In genomic region chr15:79027291-79028205, GRCm38 (mm10) we compare ENCODE assay signal across 9 mouse cellular contexts. TPM values are rescaled to one million over a fixed set of nuclear protein-coding genes. Genes with fewer than 3 reads are reported as not detected.
DNase-seq lines count a peak whose midpoint lies in the region; ATAC-seq and TF ChIP-seq lines count a peak whose summit lies in the region.
"Had no signal": no experiment of that assay in that cellular context is flagged by ENCODE, and none has a peak within 500 bp of the region (broad histone marks: within the 10 kb centered on the region; RNA-seq: fewer than 3 reads in every experiment).

No protein-coding gene starts in this region.

- no peak for TF ChIP-seq POLR2A in MEL (IDR thresholded peaks at IDR 0.05; ENCODE audit: control insufficient read depth in 1 of 2, insufficient read depth in 1 of 2, low read depth in 1 of 2, low read length in 2 of 2, poor library complexity in 1 of 2)
- TF ChIP-seq POLR2A in limb, embryonic 14.5 days (IDR thresholded peaks at IDR 0.05; ENCODE audit: borderline replicate concordance, extremely low read depth, insufficient read depth, insufficient read length): no peak

- H3K79me2 ChIP-seq in MEL (ENCODE audit: control insufficient read depth, insufficient read depth, low read length, poor library complexity): peaks cover 7% of the 10 kb centered on the region; the same call in 1 of the 2 replicates

- TF ChIP-seq RAD21 in MEL (IDR thresholded peaks at IDR 0.05; ENCODE audit: low read depth, low read length): no peak

- peak overlapping the region; percentile 89 for H3K9ac ChIP-seq in MEL (ENCODE audit: control insufficient read depth, low read depth, low read length, poor library complexity, severe bottlenecking)
- peak overlapping the region; percentile 91 for H3K9ac ChIP-seq in embryonic facial prominence, embryonic 15.5 days
- peak overlapping the region; percentile 100 for H3K9ac ChIP-seq in hindbrain, embryonic 11.5 days (ENCODE audit: low read depth, low read length)
- H3K9ac ChIP-seq in limb, embryonic 14.5 days (ENCODE audit: low read depth, low read length, severe bottlenecking): peak overlapping the region; percentile 100
- peak overlapping the region; percentile 100 for H3K9ac ChIP-seq in neural tube, embryonic 12.5 days

- TF ChIP-seq CTCF in MEL (IDR thresholded peaks at IDR 0.05 in 2 of 3, conservative IDR thresholded peaks at IDR 0.05 in 1 of 3; ENCODE audit: control insufficient read depth in 1 of 3, insufficient read depth in 1 of 3, low read depth in 2 of 3, low read length in 3 of 3, poor library complexity in 1 of 3, severe bottlenecking in 1 of 3): no peak

- H3K4me1 ChIP-seq in MEL (ENCODE audit: control insufficient read depth in 1 of 2, insufficient read depth in 2 of 2, low read length in 2 of 2): peaks cover 0 to 17% of the 10 kb centered on the region in 2 experiments; a peak in 2 of 4 replicates
- H3K4me1 ChIP-seq in embryonic facial prominence, embryonic 15.5 days: peaks cover 32% of the 10 kb centered on the region
- peaks cover 5% of the 10 kb centered on the region for H3K4me1 ChIP-seq in hindbrain, embryonic 11.5 days (replicated peaks; ENCODE audit: control insufficient read depth, insufficient read depth, low read length)
- H3K4me1 ChIP-seq in limb, embryonic 14.5 days (ENCODE audit: control insufficient read depth, insufficient read depth, low read length): peaks cover 25% of the 10 kb centered on the region
- peaks cover 45% of the 10 kb centered on the region for H3K4me1 ChIP-seq in neural tube, embryonic 12.5 days

- ATAC-seq in CD4-positive, CD25-positive, alpha-beta regulatory T cell, adult 4 months: no peak
- no peak for ATAC-seq in embryonic facial prominence, embryonic 15.5 days (ENCODE audit: insufficient number of reproducible peaks, low FRiP score, low TSS enrichment, low read depth)
- ATAC-seq in hindbrain, embryonic 11.5 days (ENCODE audit: low FRiP score): peak; percentile 42; the same call in 1 of the 2 replicates
- no peak for ATAC-seq in limb, embryonic 14.5 days (ENCODE audit: low FRiP score, low read depth)
- peak; percentile 37 for ATAC-seq in neural tube, embryonic 12.5 days (ENCODE audit: low FRiP score, low read depth)

- peak overlapping the region; percentile 34 for H3K27ac ChIP-seq in MEL (ENCODE audit: control insufficient read depth, low read depth, low read length)
- peak overlapping the region; percentile 97 for H3K27ac ChIP-seq in embryonic facial prominence, embryonic 15.5 days (replicated peaks)
- H3K27ac ChIP-seq in hindbrain, embryonic 11.5 days (ENCODE audit: low read depth, low read length): peak overlapping the region; percentile 95
- peak overlapping the region; percentile 99 for H3K27ac ChIP-seq in limb, embryonic 14.5 days (replicated peaks; ENCODE audit: low read depth, low read length)
- H3K27ac ChIP-seq in neural tube, embryonic 12.5 days: peak overlapping the region; percentile 94

- DNase-seq in CD4-positive, CD25-positive, alpha-beta regulatory T cell, adult 2 months (ENCODE audit: low read depth, low spot score): peak; percentile 31
- DNase-seq in MEL (ENCODE audit: low read depth, low spot score): peak; percentile 50
- peak; percentile 56 for DNase-seq in hindbrain, embryonic 11.5 days (ENCODE audit: low spot score)
- DNase-seq in limb, embryonic 14.5 days (ENCODE audit: low spot score): no peak
- DNase-seq in frontal cortex, postnatal 25 days (ENCODE audit: low spot score in 2 of 2): no peak

- no peak for TF ChIP-seq EP300 in MEL (IDR thresholded peaks at IDR 0.05; ENCODE audit: low read depth in 1 of 2, low read length in 2 of 2)

- no peaks in the 10 kb centered on the region; a peak in 1 of 4 replicates for H3K27me3 ChIP-seq in MEL (ENCODE audit: control insufficient read depth in 1 of 2, insufficient read depth in 2 of 2, low read length in 2 of 2)
- no peaks in the 10 kb centered on the region for H3K27me3 ChIP-seq in embryonic facial prominence, embryonic 15.5 days
- no peaks in the 10 kb centered on the region for H3K27me3 ChIP-seq in hindbrain, embryonic 11.5 days (ENCODE audit: control insufficient read depth, insufficient read depth, low read length)
- no peaks in the 10 kb centered on the region for H3K27me3 ChIP-seq in limb, embryonic 14.5 days (ENCODE audit: control insufficient read depth, insufficient read depth, low read length)
- H3K27me3 ChIP-seq in neural tube, embryonic 12.5 days (replicated peaks): no peaks in the 10 kb centered on the region

- H3K4me3 ChIP-seq in MEL (ENCODE audit: control insufficient read depth in 1 of 2, insufficient read depth in 1 of 2, low read depth in 2 of 2, low read length in 2 of 2): peak overlapping the region; percentile 58 to 75
- H3K4me3 ChIP-seq in embryonic facial prominence, embryonic 15.5 days (replicated peaks): peak overlapping the region; percentile 81
- peak overlapping the region; percentile 77 for H3K4me3 ChIP-seq in hindbrain, embryonic 11.5 days (ENCODE audit: low read depth, low read length)
- peak overlapping the region; percentile 82 for H3K4me3 ChIP-seq in limb, embryonic 14.5 days (replicated peaks; ENCODE audit: low read length)
- H3K4me3 ChIP-seq in neural tube, embryonic 12.5 days: peak overlapping the region; percentile 80

- H3K36me3 ChIP-seq in MEL (ENCODE audit: control insufficient read depth in 1 of 2, insufficient read depth in 2 of 2, low read length in 2 of 2): peaks cover 0 to 6% of the 10 kb centered on the region in 2 experiments; a peak in 1 of 4 replicates
- no peaks in the 10 kb centered on the region for H3K36me3 ChIP-seq in embryonic facial prominence, embryonic 15.5 days
- no peaks in the 10 kb centered on the region for H3K36me3 ChIP-seq in hindbrain, embryonic 11.5 days (ENCODE audit: control insufficient read depth, insufficient read depth, low read length)
- no peaks in the 10 kb centered on the region for H3K36me3 ChIP-seq in limb, embryonic 14.5 days (ENCODE audit: control insufficient read depth, insufficient read depth, low read length)
- H3K36me3 ChIP-seq in neural tube, embryonic 12.5 days: no peaks in the 10 kb centered on the region

- 4% methylated on average over 45 of the region's 46 CpGs for WGBS in embryonic facial prominence, embryonic 15.5 days
- 6% methylated on average over 36 of the region's 46 CpGs for WGBS in hindbrain, embryonic 11.5 days
- WGBS in limb, embryonic 14.5 days: 9% methylated on average over 27 of the region's 46 CpGs
- WGBS in neural tube, embryonic 12.5 days: 6% methylated on average over 46 of the region's 46 CpGs

- H3K4me2 ChIP-seq in embryonic facial prominence, embryonic 15.5 days (replicated peaks): peak overlapping the region; percentile 97
- H3K4me2 ChIP-seq in hindbrain, embryonic 11.5 days (replicated peaks; ENCODE audit: low read depth, low read length): peak overlapping the region; percentile 99
- peak overlapping the region; percentile 96 for H3K4me2 ChIP-seq in limb, embryonic 14.5 days (replicated peaks; ENCODE audit: low read depth, low read length, severe bottlenecking)
- H3K4me2 ChIP-seq in neural tube, embryonic 12.5 days (replicated peaks): peak overlapping the region; percentile 99

- H3K9me3 ChIP-seq in MEL (replicated peaks; ENCODE audit: insufficient read depth, low read length): no peaks in the 10 kb centered on the region
- no peaks in the 10 kb centered on the region for H3K9me3 ChIP-seq in embryonic facial prominence, embryonic 15.5 days (replicated peaks)
- no peaks in the 10 kb centered on the region for H3K9me3 ChIP-seq in hindbrain, embryonic 11.5 days (ENCODE audit: control insufficient read depth, low read length)
- no peaks in the 10 kb centered on the region for H3K9me3 ChIP-seq in limb, embryonic 14.5 days (ENCODE audit: control insufficient read depth, low read length)
- H3K9me3 ChIP-seq in neural tube, embryonic 12.5 days: no peaks in the 10 kb centered on the region

RNA-seq across cellular contexts. Expression of gene H1f0, which starts 0.7 kb away (rescaled TPM):
- polyA plus RNA-seq in CD4-positive, CD25-positive, alpha-beta regulatory T cell, adult 4 months (2017; shearing (Covaris generic)): 10 to 100 TPM; 20.7 to 33.3 TPM
- total RNA-seq in MEL (2012; rRNA removed): 28.2 and 33.5 TPM in 2 replicates
- 100 to 1,000 TPM in 1 of 2 experiments, 10 to 100 TPM in 1; 46.8 to 213 TPM for polyA plus RNA-seq in MEL (2012; ENCODE audit: insufficient read depth in 1 of 2, insufficient read length in 2 of 2, low read depth in 1 of 2, low replicate concordance in 2 of 2, missing spikeins in 1 of 2)
- polyA plus RNA-seq in embryonic facial prominence, embryonic 15.5 days (2015; fragmentation: Nextera tagmentation; extraction: Ambion mirVana): 553 and 582 TPM in 2 replicates
- polyA plus RNA-seq in hindbrain, embryonic 11.5 days (2014; fragmentation: Nextera tagmentation; extraction: Ambion mirVana): 154 and 306 TPM in 2 replicates
- polyA plus RNA-seq in limb, embryonic 14.5 days (2012; rRNA removed): 390 and 433 TPM in 2 replicates
- polyA plus RNA-seq in limb, embryonic 14.5 days (2014; fragmentation: Nextera tagmentation; extraction: Ambion mirVana): 250 and 278 TPM in 2 replicates
- 487 and 528 TPM in 2 replicates for polyA plus RNA-seq in neural tube, embryonic 12.5 days (2016; fragmentation: Nextera tagmentation; extraction: Ambion mirVana)

RNA-seq across cellular contexts. Expression of gene Galr3, which starts 14.1 kb away (rescaled TPM):
- polyA plus RNA-seq in CD4-positive, CD25-positive, alpha-beta regulatory T cell, adult 4 months (2017; shearing (Covaris generic)): not detected
- 2.5 and 2.6 TPM in 2 replicates for total RNA-seq in MEL (2012; rRNA removed)
- 1 to 10 TPM in 1 of 2 experiments, not detected in 1; 4.5 TPM for polyA plus RNA-seq in MEL (2012; ENCODE audit: insufficient read depth in 1 of 2, insufficient read length in 2 of 2, low read depth in 1 of 2, low replicate concordance in 2 of 2, missing spikeins in 1 of 2)
- 0.14 and 0.37 TPM in 2 replicates for polyA plus RNA-seq in embryonic facial prominence, embryonic 15.5 days (2015; fragmentation: Nextera tagmentation; extraction: Ambion mirVana)
- not detected in 2 replicates for polyA plus RNA-seq in hindbrain, embryonic 11.5 days (2014; fragmentation: Nextera tagmentation; extraction: Ambion mirVana)
- 0.39 and 0.49 TPM in 2 replicates for polyA plus RNA-seq in limb, embryonic 14.5 days (2012; rRNA removed)
- not detected in 2 replicates for polyA plus RNA-seq in limb, embryonic 14.5 days (2014; fragmentation: Nextera tagmentation; extraction: Ambion mirVana)
- not detected in 2 replicates for polyA plus RNA-seq in neural tube, embryonic 12.5 days (2016; fragmentation: Nextera tagmentation; extraction: Ambion mirVana)
- total RNA-seq: gastrocnemius, postnatal 4 days had no signal

RNA-seq across cellular contexts. Expression of gene Ankrd54, which starts 35.1 kb away (rescaled TPM):
- polyA plus RNA-seq in CD4-positive, CD25-positive, alpha-beta regulatory T cell, adult 4 months (2017; shearing (Covaris generic)): 1 to 10 TPM; 3.5 to 9.6 TPM
- total RNA-seq in MEL (2012; rRNA removed): 42.3 and 43.4 TPM in 2 replicates
- polyA plus RNA-seq in MEL (2012; ENCODE audit: insufficient read depth in 1 of 2, insufficient read length in 2 of 2, low read depth in 1 of 2, low replicate concordance in 2 of 2, missing spikeins in 1 of 2): 10 to 100 TPM in 1 of 2 experiments, not detected in 1; 62.2 TPM
- polyA plus RNA-seq in embryonic facial prominence, embryonic 15.5 days (2015; fragmentation: Nextera tagmentation; extraction: Ambion mirVana): 58.7 and 71.7 TPM in 2 replicates
- polyA plus RNA-seq in hindbrain, embryonic 11.5 days (2014; fragmentation: Nextera tagmentation; extraction: Ambion mirVana): 56.3 and 59.7 TPM in 2 replicates
- 58.3 and 72.3 TPM in 2 replicates for polyA plus RNA-seq in limb, embryonic 14.5 days (2012; rRNA removed)
- 44.4 and 54.3 TPM in 2 replicates for polyA plus RNA-seq in limb, embryonic 14.5 days (2014; fragmentation: Nextera tagmentation; extraction: Ambion mirVana)
- polyA plus RNA-seq in neural tube, embryonic 12.5 days (2016; fragmentation: Nextera tagmentation; extraction: Ambion mirVana): 62.5 and 64.2 TPM in 2 replicates

RNA-seq across cellular contexts. Expression of gene Eif3l, which starts 47.4 kb away (rescaled TPM):
- polyA plus RNA-seq in CD4-positive, CD25-positive, alpha-beta regulatory T cell, adult 4 months (2017; shearing (Covaris generic)): 100 to 1,000 TPM; 224 to 263 TPM
- 394 and 395 TPM in 2 replicates for total RNA-seq in MEL (2012; rRNA removed)
- polyA plus RNA-seq in MEL (2012; ENCODE audit: insufficient read depth in 1 of 2, insufficient read length in 2 of 2, low read depth in 1 of 2, low replicate concordance in 2 of 2, missing spikeins in 1 of 2): 100 to 1,000 TPM; 301 to 442 TPM
- polyA plus RNA-seq in embryonic facial prominence, embryonic 15.5 days (2015; fragmentation: Nextera tagmentation; extraction: Ambion mirVana): 197 and 205 TPM in 2 replicates
- 226 and 241 TPM in 2 replicates for polyA plus RNA-seq in hindbrain, embryonic 11.5 days (2014; fragmentation: Nextera tagmentation; extraction: Ambion mirVana)
- 198 and 206 TPM in 2 replicates for polyA plus RNA-seq in limb, embryonic 14.5 days (2012; rRNA removed)
- 214 and 219 TPM in 2 replicates for polyA plus RNA-seq in limb, embryonic 14.5 days (2014; fragmentation: Nextera tagmentation; extraction: Ambion mirVana)
- polyA plus RNA-seq in neural tube, embryonic 12.5 days (2016; fragmentation: Nextera tagmentation; extraction: Ambion mirVana): 197 and 205 TPM in 2 replicates

Comparison
In these comparisons a context has a peak if more than half of its experiments do, and no peak if none do; other contexts are left out.
1. DNase-seq: peak in CD4-positive, CD25-positive, alpha-beta regulatory T cell, adult 2 months (single experiment), MEL (single experiment) and hindbrain, embryonic 11.5 days (single experiment); none in limb, embryonic 14.5 days (single experiment) and frontal cortex, postnatal 25 days (0 of 2).
2. ATAC-seq: peak in hindbrain, embryonic 11.5 days (single experiment) and neural tube, embryonic 12.5 days (single experiment); none in CD4-positive, CD25-positive, alpha-beta regulatory T cell, adult 4 months (single experiment), embryonic facial prominence, embryonic 15.5 days (single experiment) and limb, embryonic 14.5 days (single experiment).
3. H3K27ac ChIP-seq: peak in every context shown above with its lines; median percentile 99 in limb, embryonic 14.5 days; 97 in embryonic facial prominence, embryonic 15.5 days; 95 in hindbrain, embryonic 11.5 days; 94 in neural tube, embryonic 12.5 days; 34 in MEL.
4. Peak in every context shown above with its lines, with median percentiles within 50 percentile points of each other: H3K4me3 ChIP-seq, H3K9ac ChIP-seq and H3K4me2 ChIP-seq.